Mouse (Mus musculus): Measurements from ENCODE around the gene Fam174b.

- no peak for TF ChIP-seq CTCF (conservative IDR thresholded peaks at IDR 0.05 in 1 of 2, IDR thresholded peaks at IDR 0.05 in 1 of 2; ENCODE audit: low read depth in 2 of 2, low read length in 2 of 2)
- TF ChIP-seq JUND (conservative IDR thresholded peaks at IDR 0.05; ENCODE audit: low read depth, low read length) = no peak
- TF ChIP-seq MAX (IDR thresholded peaks at IDR 0.05; ENCODE audit: low read length) = no peak
- TF ChIP-seq MXI1 (IDR thresholded peaks at IDR 0.05; ENCODE audit: low read depth, low read length) = no peak
- TF ChIP-seq SIN3A (IDR thresholded peaks at IDR 0.05; ENCODE audit: low read length) = no peak
- TF ChIP-seq MYC (IDR thresholded peaks at IDR 0.05; ENCODE audit: low read depth, low read length) = no peak
- TF ChIP-seq RCOR1 (conservative IDR thresholded peaks at IDR 0.05; ENCODE audit: low read depth, low read length) = no peak
Measured at GRCm38 (mm10) chr7:73772275-73772765, 32.2 kb downstream of the Fam174b start.

All from CH12.LX (cell line).